ENCODE assay signal across 8 mouse cellular contexts in the genomic region with DNA sequence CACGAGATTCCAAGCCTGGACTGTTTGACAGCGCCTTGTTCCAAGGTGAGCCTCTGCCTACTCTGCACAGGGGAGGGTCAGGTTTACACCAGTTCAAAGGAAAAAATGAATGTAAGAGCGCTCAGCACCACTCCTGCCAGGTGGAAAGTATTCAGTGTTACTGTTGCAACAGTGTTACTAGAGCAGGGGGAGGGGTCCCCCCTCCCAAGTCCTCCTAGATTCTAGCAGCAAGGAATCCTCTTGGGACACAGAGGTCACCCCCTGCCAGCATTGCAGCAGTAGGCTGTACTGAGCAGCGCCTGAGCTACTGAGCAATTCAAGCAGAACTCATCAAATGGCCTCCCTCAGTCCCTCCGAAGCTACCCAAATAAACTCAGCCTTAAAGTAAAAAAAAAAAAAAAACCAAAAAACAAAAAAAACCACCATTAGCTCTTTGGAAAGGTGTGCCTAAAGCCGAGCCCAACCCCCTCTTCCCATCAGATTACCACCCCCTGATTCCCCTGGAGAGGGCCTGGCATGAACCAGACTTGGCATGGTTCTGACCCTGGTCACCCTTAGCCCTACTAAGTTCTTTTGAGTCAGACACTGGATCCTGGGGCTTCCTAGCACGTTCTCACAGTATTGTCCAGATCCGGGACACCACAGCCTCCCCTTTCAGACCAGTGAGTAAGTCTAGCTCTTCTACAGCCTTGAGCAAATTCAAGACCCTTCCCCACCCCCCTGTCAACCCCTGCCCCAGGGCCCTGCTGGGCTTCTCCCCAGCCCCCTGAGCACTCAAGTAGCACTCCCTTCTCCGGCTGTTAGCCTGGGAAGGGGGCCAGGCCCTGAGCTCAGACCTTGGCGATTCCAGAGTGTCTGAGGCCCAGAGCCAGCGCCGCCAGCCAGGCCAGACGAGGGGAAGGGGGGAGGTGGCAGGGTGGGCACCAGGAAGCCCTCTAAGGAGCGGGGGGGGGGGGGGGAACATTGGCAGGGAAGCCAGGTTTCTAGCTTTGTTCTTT. TPM values are rescaled to one million over a fixed set of nuclear protein-coding genes. Genes with fewer than 3 reads are reported as not detected.
DNase-seq lines count a peak whose midpoint lies in the region; ATAC-seq and TF ChIP-seq lines count a peak whose summit lies in the region.

Ltbp3 (plus strand) TSS at position 585 of the 998 bp plus-strand sequence.

- no peak for TF ChIP-seq POLR2A in ES-Bruce4 (IDR thresholded peaks at IDR 0.05; ENCODE audit: insufficient read depth, low read length)
- TF ChIP-seq POLR2A in bone marrow, adult 2 months (IDR thresholded peaks at IDR 0.05; ENCODE audit: borderline replicate concordance, control insufficient read depth, low read depth, low read length): no peak

- peak within 1 kb of the TSS; percentile 81 for H3K9ac ChIP-seq in ES-Bruce4 (ENCODE audit: low read depth, poor library complexity, severe bottlenecking)
- H3K9ac ChIP-seq in forebrain, embryonic 15.5 days (replicated peaks): peak within 1 kb of the TSS; percentile 87

- WGBS in bone marrow, adult 2 months: 67% methylated on average over 14 of the region's 14 CpGs
- 7% methylated on average over 13 of the region's 14 CpGs for WGBS in forebrain, embryonic 15.5 days
- 12% methylated on average over 14 of the region's 14 CpGs for WGBS in hindbrain, embryonic 10.5 days
- 84% methylated on average over 13 of the region's 14 CpGs for WGBS in macrophage (ENCODE audit: missing documents)

- H3K4me3 ChIP-seq in ES-Bruce4 (ENCODE audit: low read depth, low read length): peak within 1 kb of the TSS; percentile 67
- no peak within 1 kb of the TSS for H3K4me3 ChIP-seq in bone marrow, adult 2 months (replicated peaks; ENCODE audit: control insufficient read depth, low read depth, low read length)
- H3K4me3 ChIP-seq in forebrain, embryonic 15.5 days: peak within 1 kb of the TSS; percentile 68
- H3K4me3 ChIP-seq in hindbrain, embryonic 10.5 days: peak within 1 kb of the TSS; percentile 75
- H3K4me3 ChIP-seq in macrophage (ENCODE audit: inconsistent target): no peak within 1 kb of the TSS

- H3K27ac ChIP-seq in ES-Bruce4 (ENCODE audit: insufficient read depth, low read length) (no peak within 1 kb of the TSS), macrophage (no peak within 1 kb of the TSS)
- peak within 1 kb of the TSS; percentile 4; the same call in 1 of the 2 replicates for H3K27ac ChIP-seq in bone marrow, adult 2 months (ENCODE audit: control insufficient read depth, insufficient read depth, low read depth, low read length, poor library complexity)
- H3K27ac ChIP-seq in forebrain, embryonic 15.5 days (replicated peaks): peak within 1 kb of the TSS; percentile 90
- peak within 1 kb of the TSS; percentile 87 for H3K27ac ChIP-seq in hindbrain, embryonic 10.5 days

- peak; percentile 79 for ATAC-seq in forebrain, embryonic 15.5 days (replicated peaks)
- no peak for ATAC-seq in frontal cortex, adult (ENCODE audit: low TSS enrichment)

- H3K4me1 ChIP-seq in ES-Bruce4 (ENCODE audit: control insufficient read depth, insufficient read depth, low read length): peaks cover 2% of the 10 kb centered on the region
- no peaks in the 10 kb centered on the region for H3K4me1 ChIP-seq in bone marrow, adult 2 months (ENCODE audit: control insufficient read depth, insufficient read depth, low read length)
- peaks cover 47% of the 10 kb centered on the region for H3K4me1 ChIP-seq in forebrain, embryonic 15.5 days
- H3K4me1 ChIP-seq in hindbrain, embryonic 10.5 days (replicated peaks): peaks cover 49% of the 10 kb centered on the region

- H3K27me3 ChIP-seq in ES-Bruce4 (ENCODE audit: control insufficient read depth, insufficient read depth, low read length, poor library complexity, severe bottlenecking): no peaks in the 10 kb centered on the region; the same call in 1 of the 2 replicates
- H3K27me3 ChIP-seq in forebrain, embryonic 15.5 days: peaks cover 13% of the 10 kb centered on the region
- peaks cover 86% of the 10 kb centered on the region for H3K27me3 ChIP-seq in hindbrain, embryonic 10.5 days (ENCODE audit: insufficient read depth, poor library complexity, severe bottlenecking)

- TF ChIP-seq CTCF in ES-Bruce4 (IDR thresholded peaks at IDR 0.05; ENCODE audit: low read depth, low read length): no peak
- no peak for TF ChIP-seq CTCF in bone marrow, adult 2 months (IDR thresholded peaks at IDR 0.05; ENCODE audit: control insufficient read depth, insufficient read depth, low read length)

- H3K36me3 ChIP-seq in ES-Bruce4 (ENCODE audit: control insufficient read depth, insufficient read depth, low read length, poor library complexity, severe bottlenecking): no peaks in the 10 kb centered on the region
- H3K36me3 ChIP-seq in forebrain, embryonic 15.5 days: no peaks in the 10 kb centered on the region
- no peaks in the 10 kb centered on the region for H3K36me3 ChIP-seq in hindbrain, embryonic 10.5 days
- no peaks in the 10 kb centered on the region for H3K36me3 ChIP-seq in macrophage (ENCODE audit: inconsistent target)

- no peak for DNase-seq in hindbrain, embryonic 10.5 days (ENCODE audit: low spot score)
- peak in 1 of 2 experiments; percentile 66 for DNase-seq in layer of hippocampus, postnatal 36 days
- DNase-seq in urinary bladder, postnatal 36 days (ENCODE audit: low spot score in 2 of 2): peak; percentile 27 to 75

- H3K4me2 ChIP-seq in forebrain, embryonic 15.5 days (replicated peaks): peak within 1 kb of the TSS; percentile 99

- TF ChIP-seq EP300 in ES-Bruce4 (IDR thresholded peaks at IDR 0.05; ENCODE audit: insufficient read depth, low read depth, low read length): no peak

- no peaks in the 10 kb centered on the region for H3K9me3 ChIP-seq in ES-Bruce4 (replicated peaks; ENCODE audit: control insufficient read depth, insufficient read depth, low read length, poor library complexity, severe bottlenecking)
- H3K9me3 ChIP-seq in forebrain, embryonic 15.5 days: no peaks in the 10 kb centered on the region
- no peaks in the 10 kb centered on the region for H3K9me3 ChIP-seq in hindbrain, embryonic 10.5 days

- no peaks in the 10 kb centered on the region for H3K79me2 ChIP-seq in macrophage (ENCODE audit: inconsistent target)

RNA-seq across cellular contexts. Expression of gene Ltbp3, which starts in this region (rescaled TPM):
- polyA plus RNA-seq in ES-Bruce4 (2011; ENCODE audit: insufficient read depth, insufficient read length, low read depth, missing spikeins) (5.9 and 8.2 TPM in 2 replicates), macrophage (2018) (14.8 to 16.9 TPM (median 15.5 TPM) in 3 replicates)
- polyA plus RNA-seq in bone marrow, adult 2 months (2011; ENCODE audit: insufficient read depth, insufficient read length, low replicate concordance, missing spikeins): 10.5 and 13.4 TPM in 2 replicates
- polyA plus RNA-seq in forebrain, embryonic 15.5 days (2015; fragmentation: Nextera tagmentation; extraction: Ambion mirVana): 10.6 and 14.3 TPM in 2 replicates
- polyA plus RNA-seq in hindbrain, embryonic 10.5 days (2016; fragmentation: Nextera tagmentation; extraction: Ambion mirVana): 2.7 and 6.9 TPM in 2 replicates
- total RNA-seq in layer of hippocampus, postnatal 36 days (2021): 10 to 100 TPM; 24.9 to 28.0 TPM
- total RNA-seq in macrophage (2018; cell fraction: chromatin; rRNA removed): 100 to 1,000 TPM in 3 of 26 experiments, 10 to 100 TPM in 23; 14.2 to 124 (median 35.6) TPM
- 10 to 100 TPM in 16 of 26 experiments, 1 to 10 TPM in 10; 4.2 to 31.7 (median 13.4) TPM for total RNA-seq in macrophage (2018; cell fraction: cytosol; rRNA removed)
- total RNA-seq in macrophage (2018; cell fraction: nucleus; rRNA removed): 10 to 100 TPM; 13.1 to 79.6 (median 21.8) TPM

Comparison
In these comparisons a context has a peak if more than half of its experiments do, and no peak if none do; other contexts are left out.
1. H3K27ac ChIP-seq: peak in bone marrow, adult 2 months (single experiment), forebrain, embryonic 15.5 days (single experiment) and hindbrain, embryonic 10.5 days (single experiment); none in ES-Bruce4 (single experiment) and macrophage (single experiment).
2. H3K4me3 ChIP-seq: peak in ES-Bruce4 (single experiment), forebrain, embryonic 15.5 days (single experiment) and hindbrain, embryonic 10.5 days (single experiment); none in bone marrow, adult 2 months (single experiment) and macrophage (single experiment).